Mouse (Mus musculus) lung, postnatal 10 days (tissue): Measurements from ENCODE around the gene Tmed8.
"Not testable (repeated sequence)": the region's sequence is repeated elsewhere in the genome, so short reads cannot be mapped to it uniquely, and the experiment has no call there.

Experiments
- DNase-seq: peaks from one replicate; pipeline ENCODE4 v3.0.0; 2021

Gene Tmed8

DNA sequence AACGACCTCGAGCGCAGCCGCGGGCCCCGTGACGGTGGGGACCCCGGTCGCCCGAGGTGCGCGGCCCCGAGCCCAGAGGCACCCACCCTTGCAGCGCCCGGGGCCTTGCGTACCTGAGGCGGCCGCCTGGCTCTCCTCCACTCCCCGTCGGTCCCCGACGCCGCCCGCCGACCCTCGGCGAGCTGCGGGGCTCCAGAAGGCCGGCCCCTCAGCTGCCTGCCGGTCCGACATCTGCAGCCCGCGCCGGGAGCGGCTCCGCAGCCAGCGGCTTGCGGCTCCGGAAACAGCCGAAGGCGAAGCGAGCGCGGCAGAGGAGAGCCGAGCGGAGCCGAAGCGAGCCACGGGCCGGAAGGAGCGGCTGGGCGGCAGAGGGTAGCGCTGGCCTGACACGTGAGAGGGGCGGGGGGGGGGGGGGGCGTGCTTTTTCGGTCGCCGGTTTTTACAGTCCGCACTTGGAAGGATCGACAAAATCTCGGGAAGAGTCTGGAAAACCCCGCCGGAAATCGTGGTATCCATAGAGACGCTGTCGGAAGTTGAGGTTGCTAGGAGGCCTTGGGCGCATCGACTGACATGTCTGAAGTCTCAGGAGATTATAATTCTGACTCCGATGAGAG, at the start of gene Tmed8:
Gene Tmed8, minus strand, starts transcription at position 482 of the 614 bp plus-strand sequence.
- DNase-seq, result peak; percentile 86

DNA sequence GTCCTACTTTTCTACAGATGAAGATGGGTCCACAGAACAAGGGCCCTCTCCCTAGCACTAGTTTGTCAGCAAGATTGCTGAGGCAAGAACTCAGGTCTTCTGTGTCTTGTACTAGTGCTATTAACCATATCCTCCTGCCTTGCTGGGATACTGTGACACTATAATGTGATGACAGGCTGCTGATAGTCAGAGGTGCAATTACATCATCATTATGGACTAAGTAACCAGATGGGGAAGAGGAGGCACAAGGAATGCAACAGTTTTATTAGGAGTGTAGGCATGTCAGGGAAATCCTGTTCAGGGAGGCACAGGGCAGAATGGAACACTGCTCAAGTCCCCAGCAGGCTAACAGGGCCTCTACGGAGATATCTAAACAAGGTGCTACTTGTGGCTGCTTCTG, 38.4 kb upstream of the Tmed8 start, which contains the start of gene Noxred1:
Gene Noxred1, minus strand, starts transcription at position 101 of the 400 bp plus-strand sequence.
- DNase-seq, result no peak

DNA sequence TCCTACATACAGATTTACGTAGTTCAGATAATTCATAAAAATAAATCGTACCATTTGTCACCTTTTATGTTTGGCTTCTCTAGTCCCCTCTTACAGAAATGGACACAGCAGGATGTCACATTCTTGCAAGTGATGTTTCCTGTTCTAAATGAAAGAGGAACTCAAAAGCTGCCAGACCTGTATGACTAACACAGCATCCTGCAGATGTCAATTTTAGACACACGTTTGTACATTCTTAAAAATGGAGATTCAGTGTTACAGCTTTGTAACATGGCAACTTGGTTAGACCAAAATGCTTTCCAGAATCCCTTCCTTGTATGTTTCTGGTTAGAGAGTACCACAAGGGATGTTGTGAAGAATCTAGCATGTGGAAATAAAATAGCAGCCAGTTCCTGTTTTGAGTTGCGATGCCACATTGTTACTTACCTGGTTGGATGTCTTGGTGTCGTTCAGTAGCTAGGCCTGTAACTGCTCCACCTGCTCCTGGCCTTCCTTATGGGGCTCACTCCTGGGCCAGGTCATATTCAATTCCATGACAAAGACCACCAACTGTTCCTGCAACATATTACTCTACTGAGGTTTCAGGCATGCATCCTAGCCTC, 36.7 kb upstream of the Tmed8 start:
- no peak for DNase-seq

DNA sequence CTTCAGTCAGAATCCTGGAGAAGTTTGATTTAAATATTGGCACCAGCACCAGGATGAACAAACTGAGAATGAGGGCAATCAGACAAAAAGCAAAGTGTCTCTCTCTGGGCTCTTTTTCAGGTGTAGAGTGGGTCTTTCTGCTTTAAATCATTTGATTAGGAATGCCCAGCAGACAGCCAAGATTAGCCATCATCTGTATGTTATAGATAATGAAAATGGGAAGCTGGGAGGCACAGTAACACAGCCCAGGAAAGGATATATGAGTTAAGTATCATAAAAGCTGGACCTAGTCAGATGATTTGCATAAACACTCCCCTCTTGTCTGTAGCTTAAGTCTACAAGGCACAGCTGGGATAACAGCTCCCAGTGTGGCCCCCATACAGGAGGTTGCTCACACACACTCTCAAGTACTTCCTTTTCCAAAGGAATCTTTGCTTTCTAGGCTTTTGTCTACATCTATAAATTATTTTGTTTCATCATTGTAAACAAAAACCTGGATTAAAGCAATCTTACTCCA, 30.2 kb upstream of the Tmed8 start:
- DNase-seq, result no peak

DNA sequence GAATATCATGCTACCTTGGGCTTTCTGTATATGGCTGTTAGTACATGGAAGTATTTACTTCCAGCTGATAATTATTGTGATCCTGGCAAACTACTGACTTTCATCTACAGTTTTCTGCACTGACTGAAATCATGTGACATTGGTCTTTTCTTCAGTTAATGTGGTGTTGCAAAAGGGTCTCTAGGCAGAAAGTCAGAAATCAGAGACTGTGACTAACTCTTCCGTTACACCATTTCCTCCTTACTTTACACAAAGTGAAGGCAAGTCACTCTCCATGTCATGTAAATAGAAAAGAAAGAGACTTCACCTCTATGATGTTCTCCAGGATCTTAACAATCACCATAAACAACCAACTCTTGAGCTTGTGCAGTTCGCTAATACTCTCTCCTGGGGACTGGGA, 29.4 kb upstream of the Tmed8 start:
- no peak for DNase-seq

DNA sequence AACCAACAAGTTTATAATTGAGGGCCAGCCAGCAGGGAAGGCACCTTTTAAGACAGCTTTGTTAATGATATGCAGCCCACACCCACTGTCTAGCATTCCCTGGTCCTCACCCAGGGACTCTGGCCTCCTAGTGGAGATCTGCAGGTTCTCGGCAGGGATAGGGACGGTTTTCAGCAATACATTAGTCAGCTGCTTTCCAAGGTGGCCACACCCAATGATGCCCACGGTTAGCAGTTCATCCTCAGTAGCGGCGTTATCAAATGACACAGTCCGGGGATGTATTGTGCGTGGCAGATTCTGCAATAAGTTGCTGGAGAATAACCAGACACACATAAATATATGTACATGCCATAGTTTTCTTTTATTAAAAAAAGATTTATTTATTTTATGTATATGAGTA, 26.5 kb upstream of the Tmed8 start:
- DNase-seq, result no peak

DNA sequence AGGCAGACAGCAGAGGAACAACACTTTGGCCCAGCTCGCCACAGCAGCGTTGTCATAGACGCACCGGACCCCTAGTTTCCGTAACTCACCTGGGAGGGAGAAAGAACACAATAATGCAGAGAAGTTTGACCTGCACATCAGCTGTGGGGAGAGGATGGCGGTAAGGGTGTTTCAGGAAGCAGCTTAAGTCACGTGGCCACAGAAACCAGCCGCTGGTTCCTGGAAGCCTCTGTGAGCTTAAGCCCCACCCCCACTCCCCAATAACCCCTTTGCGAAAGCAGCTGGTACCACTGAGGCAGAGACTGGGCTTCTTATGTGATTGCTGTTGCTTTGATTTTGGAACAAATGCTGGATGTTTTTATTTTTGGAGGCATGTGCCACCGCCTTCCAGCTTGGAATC, 24.7 kb upstream of the Tmed8 start:
- no peak for DNase-seq

DNA sequence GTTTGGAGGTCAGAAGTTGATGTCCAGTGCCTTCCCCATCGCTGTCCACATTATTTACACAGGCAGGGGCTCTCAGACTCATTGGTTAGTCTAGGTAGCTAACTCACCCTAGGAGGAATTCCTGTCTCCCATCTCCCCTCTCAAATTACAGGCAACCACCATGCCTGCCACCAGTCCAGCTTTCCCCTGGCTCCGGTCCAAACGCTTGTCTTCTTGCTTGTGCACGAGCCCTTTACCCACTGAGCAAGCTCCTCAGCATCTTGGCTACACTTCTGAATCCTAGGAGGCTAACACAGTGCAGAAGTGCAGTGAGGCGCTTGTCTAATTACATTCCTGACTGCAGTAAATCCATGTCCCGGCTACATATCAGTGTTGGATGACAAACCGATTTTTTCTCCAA, 19.1 kb upstream of the Tmed8 start:
- peak; percentile 17 for DNase-seq

DNA sequence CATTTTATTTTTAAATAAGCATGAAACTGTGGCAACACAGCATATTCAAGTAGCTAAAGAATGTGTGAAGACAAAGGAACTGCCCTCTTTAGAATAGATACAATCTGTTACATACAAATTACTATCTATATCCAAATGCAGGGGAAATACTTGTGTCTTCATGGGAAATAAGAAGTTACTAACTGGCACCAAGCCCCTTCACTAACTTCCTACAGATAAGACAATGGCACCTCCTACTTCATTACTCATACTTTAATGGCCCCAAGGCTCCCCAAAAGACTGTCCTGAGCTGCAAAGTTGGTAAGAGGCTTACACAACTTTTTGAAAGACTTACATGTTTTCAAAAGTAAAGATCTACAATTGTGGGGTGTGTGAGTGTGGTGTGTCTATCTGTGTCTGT, 17.3 kb upstream of the Tmed8 start:
- no peak for DNase-seq

DNA sequence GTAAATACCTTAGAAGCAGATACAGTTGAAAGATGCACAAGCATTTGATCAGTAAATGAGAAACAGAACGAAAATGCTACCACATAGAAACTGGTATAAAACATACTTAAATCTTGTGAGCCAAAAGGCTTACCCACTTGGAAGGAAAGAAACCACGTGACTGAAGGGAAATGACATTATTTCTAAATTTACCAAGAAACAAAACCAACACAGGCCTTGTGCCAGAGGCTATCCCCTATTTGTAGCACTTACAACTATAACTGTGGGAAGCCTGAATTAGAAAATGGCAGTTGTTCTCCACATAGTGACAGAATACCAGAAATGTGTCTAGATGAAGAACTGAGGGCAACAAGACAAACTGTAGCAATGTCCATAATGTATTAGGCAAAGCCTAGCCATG, 15.8 kb upstream of the Tmed8 start:
- no peak for DNase-seq

DNA sequence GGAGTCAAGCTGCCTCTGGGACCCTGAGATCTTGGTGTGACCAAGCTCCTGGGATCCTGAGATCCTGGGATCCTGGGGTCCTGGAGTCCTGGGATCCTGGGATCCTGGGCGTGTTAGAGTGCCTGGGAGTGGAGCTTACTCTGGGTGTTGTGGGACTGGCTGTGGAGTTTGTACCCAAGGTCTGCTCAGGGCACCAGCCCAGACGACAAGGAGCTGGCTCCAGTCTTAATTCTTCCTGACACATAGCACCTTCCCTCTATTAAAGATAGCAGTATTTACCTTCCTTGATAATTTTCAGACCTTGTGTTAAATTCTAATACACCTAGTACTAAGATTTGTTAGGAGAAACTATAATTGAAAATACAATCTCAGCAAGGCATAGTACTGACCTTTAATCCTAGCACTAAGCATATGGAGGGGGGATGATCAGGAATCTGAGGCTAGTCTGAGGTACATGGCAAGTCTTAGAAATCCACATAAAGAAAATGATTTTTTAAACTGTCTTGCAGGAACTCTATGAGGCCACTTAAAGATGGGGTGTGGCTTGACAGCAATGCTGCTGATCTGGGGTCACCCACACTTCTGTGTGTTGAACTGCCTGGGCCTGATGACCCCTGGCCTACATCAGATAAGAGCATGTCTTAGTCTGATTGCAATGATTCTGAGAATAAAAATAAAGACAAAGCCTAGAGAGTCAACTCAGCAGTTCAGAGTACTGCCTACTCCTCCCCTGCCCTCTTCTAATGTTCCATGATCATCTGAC, 12.8 kb upstream of the Tmed8 start:
- DNase-seq, result no peak

DNA sequence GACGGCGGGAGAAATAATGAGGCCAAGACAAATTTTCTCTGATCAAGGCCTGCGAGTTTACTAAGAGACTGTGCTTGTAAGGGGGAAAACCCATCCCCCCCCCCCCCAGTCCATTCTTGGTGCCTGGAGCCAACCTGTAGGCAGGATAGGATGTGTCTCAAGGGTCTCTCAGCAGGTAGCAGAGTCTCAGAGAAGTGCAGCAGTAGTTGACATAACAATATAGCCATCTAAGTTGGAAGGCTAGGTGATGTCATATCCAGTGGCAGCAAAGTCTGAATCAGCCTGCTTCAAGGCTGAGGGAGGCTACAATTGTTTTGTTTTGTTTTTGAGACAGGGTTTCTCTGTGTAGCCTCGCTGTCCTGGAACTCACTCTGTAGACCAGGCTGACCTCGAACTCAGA, 5.5 kb upstream of the Tmed8 start:
- not testable (repeated sequence) for DNase-seq

DNA sequence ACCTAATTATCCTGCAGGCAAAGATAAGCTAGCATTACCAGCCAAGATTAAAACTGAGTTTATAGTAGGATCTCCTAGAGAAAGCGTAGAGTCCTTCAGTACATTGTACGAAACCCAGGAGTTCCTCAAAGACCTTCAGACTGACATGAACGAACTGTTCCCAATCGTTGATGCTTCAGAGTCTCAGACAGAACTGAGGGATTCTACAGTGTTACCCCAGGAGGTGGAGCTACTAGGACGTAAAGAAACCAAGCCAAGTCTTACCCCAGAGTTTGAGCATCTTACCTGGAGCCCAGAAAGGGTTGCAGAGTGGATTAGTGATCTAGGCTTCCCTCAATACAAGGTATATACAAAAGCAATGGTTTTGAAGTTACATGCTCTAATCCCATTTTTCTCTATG, 1.4 kb upstream of the Tmed8 start:
- no peak for DNase-seq

DNA sequence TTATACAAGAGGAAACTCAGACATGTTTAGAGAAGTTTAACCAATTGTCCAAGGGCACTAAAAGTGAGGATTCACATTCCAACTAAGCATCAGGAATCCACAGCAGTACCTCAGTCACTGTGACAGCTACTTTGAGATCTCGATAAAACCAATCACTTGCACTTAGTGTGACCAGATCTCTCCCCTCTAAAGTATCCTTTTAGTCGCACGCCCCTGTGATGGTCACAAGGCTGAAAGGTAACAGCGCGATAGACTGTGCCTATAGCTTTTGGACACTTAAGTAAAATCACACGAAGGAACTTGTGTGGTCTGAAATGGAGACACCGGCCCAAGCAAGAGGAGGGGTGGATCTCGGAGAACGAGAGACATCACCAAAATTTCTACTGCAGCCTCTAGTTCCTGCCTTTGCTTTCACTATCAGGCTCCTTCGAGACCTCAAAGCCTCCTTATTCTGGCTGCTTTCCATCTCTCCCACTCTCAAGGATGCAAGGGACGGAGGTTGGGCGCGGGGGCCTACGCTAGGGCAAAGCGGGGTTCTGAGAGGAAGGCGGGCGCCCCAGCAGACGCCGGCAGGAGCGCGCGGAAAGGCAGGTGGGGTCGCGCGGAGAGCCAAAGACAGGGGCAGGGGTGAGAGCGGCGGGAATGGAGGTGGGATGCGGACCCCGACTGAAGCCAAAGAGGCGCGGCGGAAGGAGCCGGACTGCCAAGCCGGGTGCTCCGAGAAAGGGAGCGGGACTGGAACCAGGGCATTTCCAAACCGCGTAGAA, 865 bp downstream of the Tmed8 start, which contains the start of gene Samd15:
Gene Samd15, plus strand, starts transcription at position 518 of the 767 bp plus-strand sequence.
- DNase-seq, result peak; percentile 54

DNA sequence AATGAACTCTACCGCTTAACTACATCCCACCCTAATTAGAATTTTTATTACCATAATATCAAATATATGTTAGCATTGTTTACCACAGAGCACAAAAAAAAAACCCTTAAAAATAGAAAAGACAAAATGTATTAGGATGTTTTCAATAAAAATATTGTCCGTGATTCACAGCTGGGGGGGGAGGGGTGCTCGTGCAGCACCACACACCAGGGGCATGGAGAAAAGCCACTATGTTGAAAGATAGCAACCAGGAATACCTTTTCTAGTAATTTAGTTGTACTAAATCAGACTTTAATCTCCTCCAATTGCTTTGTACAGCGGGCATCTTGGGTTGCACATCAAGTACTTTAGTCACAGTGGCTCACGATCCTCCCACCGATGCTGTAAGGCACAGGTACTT, 1.5 kb downstream of the Tmed8 start:
- no peak for DNase-seq

DNA sequence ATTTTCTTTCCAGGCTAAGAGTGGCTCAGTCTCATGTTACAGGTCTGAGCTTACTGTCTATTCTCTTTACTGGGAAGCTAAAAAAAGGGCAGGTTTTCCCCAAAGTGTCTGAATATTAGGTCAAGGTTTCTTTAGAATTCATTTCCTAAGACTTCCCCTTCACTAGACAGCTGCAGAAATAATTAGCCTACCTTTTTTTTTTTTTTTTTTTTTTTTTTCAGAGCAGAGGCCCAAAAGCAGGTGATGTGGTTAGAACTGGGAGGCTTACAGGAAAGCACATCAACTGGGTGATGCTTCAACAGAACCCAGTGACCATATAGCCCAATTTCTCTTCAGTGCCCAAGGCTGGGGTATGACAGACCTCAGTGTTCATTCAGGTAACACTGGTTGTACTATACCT, 3.9 kb downstream of the Tmed8 start:
- DNase-seq, result no peak

DNA sequence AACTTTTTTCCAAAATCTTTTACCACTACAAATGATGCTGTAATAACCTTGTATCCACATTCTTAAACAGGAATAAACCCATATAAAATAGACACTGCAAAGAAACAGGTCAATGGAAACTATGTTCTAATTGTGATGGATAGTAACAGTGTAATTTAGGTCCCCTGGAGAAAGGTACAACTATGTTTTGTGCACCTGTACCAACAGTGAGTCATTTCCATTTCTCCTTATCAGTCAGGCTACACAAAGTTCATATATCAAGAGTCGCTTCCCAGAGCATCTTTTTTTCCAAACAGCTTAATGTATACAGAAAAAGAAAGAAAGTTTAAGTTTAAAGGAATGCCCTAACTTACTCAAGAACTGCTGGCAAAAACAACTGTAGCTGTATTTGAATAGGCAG, 5.2 kb downstream of the Tmed8 start:
- no peak for DNase-seq

DNA sequence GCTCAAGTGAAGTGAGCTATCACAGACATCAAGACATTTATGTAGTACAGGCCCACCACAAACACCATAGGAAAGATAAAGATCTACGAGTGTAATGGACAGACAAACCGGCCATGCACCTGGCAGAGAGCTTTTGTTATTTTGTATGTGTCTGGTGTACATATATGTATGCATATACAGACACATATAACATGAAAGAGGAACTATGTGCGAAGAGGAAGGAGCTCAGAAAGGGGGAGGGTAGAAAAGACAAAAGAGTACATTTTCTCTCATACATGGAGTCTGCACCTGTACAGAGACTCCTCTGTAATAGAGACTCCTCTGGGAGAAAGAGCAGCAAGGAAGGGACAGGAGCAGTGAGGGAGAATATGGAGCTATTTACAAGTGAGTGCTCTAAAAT, 7.2 kb downstream of the Tmed8 start:
- no peak for DNase-seq

DNA sequence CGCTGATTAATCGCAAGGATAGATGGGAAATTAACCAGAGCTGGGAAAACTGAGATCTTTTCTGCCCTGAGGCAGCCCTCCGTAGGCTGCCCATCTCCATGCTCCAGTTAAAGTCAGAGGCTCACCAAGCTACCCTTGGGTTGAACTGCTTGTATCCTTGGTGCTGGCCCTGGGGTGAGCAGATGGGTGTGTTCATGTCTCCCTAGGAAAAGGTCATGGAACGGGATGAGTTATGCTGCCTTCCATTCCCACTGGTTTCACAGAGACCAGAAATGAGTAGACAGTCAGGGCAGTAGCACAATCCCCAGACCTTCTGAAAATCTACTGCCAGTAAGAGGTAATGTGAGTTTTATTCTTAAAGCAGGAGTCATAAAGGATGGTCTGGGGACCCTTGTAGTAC, 22.6 kb downstream of the Tmed8 start:
- DNase-seq, result no peak

DNA sequence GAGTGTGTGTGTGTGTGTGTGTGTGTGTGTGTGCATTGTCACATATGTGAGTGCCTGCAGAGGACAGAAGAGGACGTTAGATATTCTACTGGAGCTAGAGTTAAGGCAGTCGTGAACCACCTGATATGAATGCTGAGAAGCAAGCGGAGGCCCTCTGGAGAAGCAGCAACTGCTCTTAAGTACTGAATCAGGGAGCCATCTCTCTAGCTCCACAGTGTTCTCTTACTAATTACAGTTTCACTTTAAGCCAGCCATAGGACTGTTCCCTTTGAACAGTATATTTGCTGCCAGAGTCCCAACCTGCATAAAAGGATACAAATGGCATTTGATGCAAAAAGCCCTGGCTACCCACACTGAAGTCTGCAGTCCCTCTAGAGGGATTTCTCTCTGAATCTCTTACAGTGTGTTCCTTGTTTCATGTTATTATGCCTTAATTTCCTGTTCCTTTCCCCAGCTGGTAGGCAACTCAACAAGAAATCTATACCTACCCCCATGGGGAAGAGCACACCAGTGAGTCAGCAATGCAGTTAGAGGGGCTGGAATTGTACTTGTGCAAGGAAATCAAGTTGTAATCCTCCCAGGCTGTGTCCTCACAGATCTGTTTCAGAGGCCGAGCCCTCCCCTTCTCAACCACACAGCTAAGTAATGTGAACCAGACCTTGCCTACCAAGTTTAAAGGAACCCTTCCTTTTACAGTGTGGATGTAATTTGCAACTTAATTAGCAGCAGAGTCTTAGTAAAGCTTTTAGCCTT, 24.9 kb downstream of the Tmed8 start:
- DNase-seq, result no peak

DNA sequence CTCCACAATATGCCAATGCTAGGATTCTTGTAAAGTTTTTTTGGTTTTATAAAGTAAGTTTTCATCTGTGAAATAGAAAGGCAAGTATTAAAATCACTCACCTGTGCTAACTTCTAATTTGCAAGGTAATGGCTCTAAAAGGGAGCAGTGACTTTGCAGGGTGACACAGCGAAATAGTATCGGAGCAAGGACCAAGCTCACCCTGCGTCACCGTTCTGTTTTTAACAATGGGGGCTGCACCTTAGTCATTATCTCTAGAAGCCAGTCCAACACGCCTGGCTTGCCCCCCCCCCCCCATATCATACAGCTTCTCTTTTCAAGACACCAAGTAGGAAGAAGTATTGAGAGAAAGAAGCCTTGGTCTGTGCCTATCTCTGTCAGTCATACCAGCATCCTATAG, 39.4 kb downstream of the Tmed8 start:
- DNase-seq, result no peak

DNA sequence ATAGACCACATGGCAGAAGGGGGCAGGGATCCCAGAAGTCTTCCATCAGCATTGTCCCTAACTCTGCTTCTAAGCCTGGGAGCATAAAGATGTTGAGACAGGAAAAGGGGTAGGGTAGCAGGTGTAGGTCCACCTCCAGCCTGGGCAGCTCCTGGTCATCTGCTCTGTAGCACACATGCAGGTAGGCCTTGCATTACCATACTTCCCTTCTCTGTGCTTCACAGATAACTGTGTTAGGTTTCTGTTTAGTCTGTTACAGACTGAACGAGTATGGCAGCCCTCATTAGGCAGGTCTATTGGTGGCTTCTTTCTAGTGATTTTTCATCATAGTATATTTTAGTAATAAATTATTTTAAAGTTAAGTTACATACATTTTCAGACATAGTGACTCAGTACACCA, 39.9 kb downstream of the Tmed8 start:
- no peak for DNase-seq

DNA sequence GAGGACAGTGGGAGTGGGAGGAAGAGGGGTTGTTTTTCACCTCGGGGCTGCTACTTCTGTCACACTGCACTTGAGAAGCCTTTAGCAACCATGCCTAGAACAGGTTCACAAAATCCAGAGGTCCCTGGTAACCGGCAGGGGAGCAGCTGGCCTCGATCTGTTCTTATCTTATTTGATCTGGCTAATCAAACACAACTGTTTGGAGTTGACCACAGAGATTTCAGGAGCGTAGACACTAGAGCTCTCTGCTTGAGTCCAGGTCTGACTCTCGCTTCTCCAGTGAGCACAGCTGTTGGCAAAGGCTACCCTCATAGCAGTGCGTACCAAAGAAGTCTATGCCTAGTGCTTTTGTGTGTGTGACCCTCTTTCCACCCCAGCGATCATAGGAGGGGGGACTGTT, 42.2 kb downstream of the Tmed8 start:
- DNase-seq, result peak; percentile 37
